Mouse (Mus musculus): ENCODE data around the gene Galnt10.

GRCm38 (mm10) chr11:57657370-57658072 lies 12.3 kb downstream of the Galnt10 start:
- TF ChIP-seq ZC3H11A (IDR thresholded peaks at IDR 0.05; ENCODE audit: borderline replicate concordance, low read depth, low read length) (no peak), ZNF384 (IDR thresholded peaks at IDR 0.05; ENCODE audit: low read depth, low read length) (no peak), MAFK (IDR thresholded peaks at IDR 0.05; ENCODE audit: insufficient read depth, low read depth, low read length) (no peak), HCFC1 (IDR thresholded peaks at IDR 0.05; ENCODE audit: borderline replicate concordance, insufficient read depth, low read length) (no peak), CHD2 (IDR thresholded peaks at IDR 0.05; ENCODE audit: low read depth, low read length) (no peak)

Measured in ES-E14 (cell line).